Mouse (Mus musculus) stomach, postnatal 0 days (tissue): Measurements from ENCODE around the gene Pop7.

Experiments
- CTCF ChIP-seq: IDR thresholded peaks from 2 replicates; pipeline ENCODE4 v1.5.1; 2016; ENCODE audit warnings: antibody characterized with exemption, low read depth, mild to moderate bottlenecking, moderate library complexity
- EP300 ChIP-seq: optimal IDR thresholded peaks from 2 replicates; pipeline ENCODE3; 2016; ENCODE audit warnings: antibody characterized with exemption

DNA sequence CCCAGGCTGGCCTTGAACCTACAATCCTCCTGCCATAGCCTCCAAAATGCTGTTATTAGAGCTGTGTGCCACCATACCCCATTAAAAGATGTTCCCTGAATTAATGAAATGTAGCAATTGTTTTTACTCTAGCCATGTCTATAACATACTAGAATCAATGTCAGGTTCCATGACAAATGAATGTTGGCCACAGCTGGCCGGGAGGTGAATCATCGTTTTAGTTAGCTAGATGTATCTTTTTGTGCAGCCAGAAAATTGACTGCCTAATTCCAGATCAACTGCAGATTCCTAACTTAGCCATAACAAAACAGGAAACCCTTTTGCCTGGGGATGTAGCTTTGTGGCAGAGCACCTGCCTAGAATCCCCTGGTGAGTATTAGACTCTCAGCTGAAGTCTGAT is 47.5 kb upstream of the Pop7 start:
- no peak for TF ChIP-seq CTCF
- no peak for TF ChIP-seq EP300
